In the genomic region with DNA sequence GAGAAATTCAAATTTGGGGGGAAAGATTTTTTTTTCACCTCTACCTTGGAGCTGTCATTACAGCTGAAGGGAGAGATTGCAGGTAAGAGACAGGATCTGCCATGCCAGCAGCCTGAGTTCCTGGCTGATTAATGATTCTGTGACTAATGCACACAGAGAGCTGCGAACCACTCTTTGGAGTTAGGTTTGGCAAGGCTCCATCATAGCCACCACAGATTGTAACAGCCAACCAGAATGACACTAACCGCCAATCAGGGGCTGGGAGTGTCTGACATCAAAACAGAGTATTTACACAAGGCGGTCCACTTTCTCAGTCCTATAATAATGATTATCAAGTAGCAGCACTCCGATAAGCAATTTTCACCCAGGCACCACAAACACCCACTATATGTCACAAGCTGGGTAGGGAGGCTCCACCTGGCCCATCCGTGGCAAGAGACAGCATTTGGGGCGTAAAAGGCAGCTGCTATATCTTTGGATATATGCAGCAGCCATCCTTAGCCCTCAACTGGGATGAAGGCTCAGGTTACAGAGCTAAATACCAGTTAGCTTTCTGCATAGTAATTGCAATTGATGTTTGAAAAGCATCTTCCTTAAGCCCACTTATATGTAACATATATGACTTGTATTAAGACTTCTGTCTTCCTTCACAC, we compare ENCODE assay signal across 11 mouse cellular contexts.
DNase-seq lines count a peak whose midpoint lies in the region; ATAC-seq and TF ChIP-seq lines count a peak whose summit lies in the region.
"Had no signal": no experiment of that assay in that cellular context is flagged by ENCODE, and none has a peak within 500 bp of the region (broad histone marks: within the 10 kb centered on the region; RNA-seq: fewer than 3 reads in every experiment).

No protein-coding gene starts in this region.

- no peaks in the 10 kb centered on the region for H3K9me3 ChIP-seq in liver, embryonic 12.5 days (replicated peaks)
- H3K9me3 ChIP-seq in CH12.LX (replicated peaks; ENCODE audit: low read length), result no peaks in the 10 kb centered on the region
- H3K9me3 ChIP-seq: embryonic facial prominence, embryonic 13.5 days had no signal

- dilution Hi-C loops in CH12.LX (cut with MboI; ENCODE audit: extremely low pct_ligation_motif_present, extremely low pct_unique_long_range_greater_than_20kb, low sequenced_read_pairs), result no loop called here

- no peak for TF ChIP-seq EP300 in CH12.LX (IDR thresholded peaks at IDR 0.05; ENCODE audit: low read length)

- H3K79me2 ChIP-seq in liver, adult 2 months (ENCODE audit: control insufficient read depth, insufficient read depth, low read length), result no peaks in the 10 kb centered on the region
- no peaks in the 10 kb centered on the region for H3K79me2 ChIP-seq in CH12.LX (replicated peaks; ENCODE audit: control insufficient read depth, extremely low read depth, insufficient read depth, poor library complexity, severe bottlenecking)

- POLR2A ChIA-PET in Patski (lab: Charles Lee), result interaction anchor here (0.6 to 0.9 kb wide), 2 partner anchors 8 to 98 kb away, joined by 3 read pairs; no protein-coding TSS in a partner anchor

- 28% methylated on average over 6 of the region's 6 CpGs for WGBS in liver, adult 2 months
- 65% methylated on average over 6 of the region's 6 CpGs for WGBS in liver, embryonic 12.5 days (ENCODE audit: insufficient replicate concordance)

- H3K27me3 ChIP-seq in liver, adult 2 months (ENCODE audit: control insufficient read depth, insufficient read depth, low read length), result no peaks in the 10 kb centered on the region
- no peaks in the 10 kb centered on the region for H3K27me3 ChIP-seq in liver, embryonic 12.5 days (replicated peaks)
- H3K27me3 ChIP-seq in CH12.LX (replicated peaks) (no peaks in the 10 kb centered on the region), Patski (no peaks in the 10 kb centered on the region)
- H3K27me3 ChIP-seq: embryonic facial prominence, embryonic 13.5 days had no signal

- in situ Hi-C loops in CH12.LX (cut with MboI; ENCODE audit: low pct_ligation_motif_present, low pct_unique_long_range_greater_than_20kb, low sequenced_read_pairs), result no loop called here
- in situ Hi-C loops in Patski (cut with MboI; ENCODE audit: low pct_unique_long_range_greater_than_20kb), result loop anchor here (5.0 kb wide), 1 partner anchor 76 kb away; no protein-coding TSS in a partner anchor

- CTCF ChIA-PET in Patski (lab: Charles Lee), result interaction anchor here (1.0 kb wide), 1 partner anchor 75 kb away, joined by 3 read pairs; no protein-coding TSS in a partner anchor

- no peak for TF ChIP-seq POLR2A in liver, adult 2 months (IDR thresholded peaks at IDR 0.05; ENCODE audit: extremely low read depth, insufficient read depth, low read length)
- TF ChIP-seq POLR2A in CH12.LX (IDR thresholded peaks at IDR 0.05; ENCODE audit: low read depth, low read length), result no peak

- H3K4me3 ChIP-seq in liver, adult 2 months (ENCODE audit: insufficient read depth, low read depth, low read length), result no peak overlapping the region
- no peak overlapping the region for H3K4me3 ChIP-seq in liver, embryonic 12.5 days
- H3K4me3 ChIP-seq in CH12.LX (replicated peaks in 1 of 3; ENCODE audit: low read depth in 2 of 3, low read length in 2 of 3, poor library complexity in 1 of 3), result no peak overlapping the region
- H3K4me3 ChIP-seq: embryonic facial prominence, embryonic 13.5 days had no signal

- H3K4me1 ChIP-seq in liver, adult 2 months (ENCODE audit: control insufficient read depth, insufficient read depth, low read length), result no peaks in the 10 kb centered on the region; the same call in 1 of the 2 replicates
- peaks cover 24% of the 10 kb centered on the region for H3K4me1 ChIP-seq in liver, embryonic 12.5 days
- peaks cover 24 to 60% of the 10 kb centered on the region in 2 experiments for H3K4me1 ChIP-seq in CH12.LX (ENCODE audit: control insufficient read depth in 1 of 2, insufficient read depth in 2 of 2)

- H3K27ac ChIP-seq in liver, adult 2 months (replicated peaks; ENCODE audit: insufficient read depth, low read depth, low read length), result no peak overlapping the region
- no peak overlapping the region for H3K27ac ChIP-seq in liver, embryonic 12.5 days
- peak overlapping the region; percentile 50 for H3K27ac ChIP-seq in CH12.LX (ENCODE audit: insufficient read depth, low read depth)
- H3K27ac ChIP-seq: embryonic facial prominence, embryonic 13.5 days had no signal

- no peak overlapping the region for H3K4me2 ChIP-seq in liver, embryonic 12.5 days
- peak overlapping the region; percentile 25; the same call in 1 of the 2 replicates for H3K4me2 ChIP-seq in CH12.LX (ENCODE audit: insufficient read depth, low read depth, poor library complexity, severe bottlenecking)
- H3K4me2 ChIP-seq: embryonic facial prominence, embryonic 13.5 days had no signal

- no peak for TF ChIP-seq RAD21 in CH12.LX (IDR thresholded peaks at IDR 0.05; ENCODE audit: low read depth, low read length)

- no peaks in the 10 kb centered on the region for H3K36me3 ChIP-seq in liver, adult 2 months (ENCODE audit: control insufficient read depth, insufficient read depth, low read length)
- no peaks in the 10 kb centered on the region for H3K36me3 ChIP-seq in liver, embryonic 12.5 days
- H3K36me3 ChIP-seq in CH12.LX (replicated peaks in 1 of 2; ENCODE audit: control insufficient read depth in 1 of 2, insufficient read depth in 1 of 2, low read length in 1 of 2), result no peaks in the 10 kb centered on the region
- H3K36me3 ChIP-seq: embryonic facial prominence, embryonic 13.5 days had no signal

- ATAC-seq in liver, embryonic 12.5 days, result no peak
- ATAC-seq in Patski, result no peak
- peak; percentile 85 for ATAC-seq in megakaryocyte-erythroid progenitor cell, adult 5-6 weeks (replicated peaks; ENCODE audit: low FRiP score, low TSS enrichment, poor library complexity, severe bottlenecking)
- no peak for ATAC-seq in cerebellum, adult (ENCODE audit: insufficient number of reproducible peaks, low FRiP score, low TSS enrichment)
- ATAC-seq: midbrain, embryonic 16.5 days had no signal

- no peak for TF ChIP-seq CTCF in liver, adult 2 months (IDR thresholded peaks at IDR 0.05; ENCODE audit: low read depth, low read length)
- TF ChIP-seq CTCF in CH12.LX (conservative IDR thresholded peaks at IDR 0.05 in 1 of 2, IDR thresholded peaks at IDR 0.05 in 1 of 2; ENCODE audit: low read depth in 2 of 2, low read length in 2 of 2), result no peak
- no peak for TF ChIP-seq CTCF in Patski (IDR thresholded peaks at IDR 0.05)

- DNase-seq in liver, adult 2 months (ENCODE audit: extremely low read depth, low read depth, low spot score), result peak; percentile 68
- DNase-seq in CH12.LX (ENCODE audit: extremely low read depth), result no peak
- peak; percentile 41 for DNase-seq in Patski (ENCODE audit: low read depth, low spot score)
- no peak for DNase-seq in cerebellum, adult 9-11 months
- DNase-seq: cerebellum, adult 2 months; kidney, adult 18-20 months had no signal

- H3K9ac ChIP-seq in liver, adult 2 months (ENCODE audit: low read depth, low read length), result no peak overlapping the region
- H3K9ac ChIP-seq in liver, embryonic 12.5 days, result no peak overlapping the region
- H3K9ac ChIP-seq in CH12.LX (ENCODE audit: insufficient read depth, low read depth), result peak overlapping the region; percentile 77
- H3K9ac ChIP-seq: embryonic facial prominence, embryonic 13.5 days had no signal

TF ChIP-seq in CH12.LX, 34 proteins besides CTCF, POLR2A, EP300 and RAD21:
- no peak for TF ChIP-seq E2F4 (IDR thresholded peaks at IDR 0.05; ENCODE audit: insufficient replicate concordance, low read depth, low read length)
- no peak for TF ChIP-seq HCFC1 (IDR thresholded peaks at IDR 0.05; ENCODE audit: low read depth, low read length)
- 0 out of 2 replicates have a peak, but pooled peaks have one; percentile 21 for TF ChIP-seq ETS1 (conservative IDR thresholded peaks at IDR 0.05; ENCODE audit: low read depth, low read length)
- TF ChIP-seq KAT2A (IDR thresholded peaks at IDR 0.05; ENCODE audit: insufficient replicate concordance, low read length), result 0 out of 2 replicates have a peak, but pooled peaks have one; percentile 31
- no peak for TF ChIP-seq BHLHE40 (IDR thresholded peaks at IDR 0.05; ENCODE audit: low read depth, low read length)
- 0 out of 2 replicates have a peak, but pooled peaks have one; percentile 33 for TF ChIP-seq MAZ (IDR thresholded peaks at IDR 0.05; ENCODE audit: low read depth, low read length)
- TF ChIP-seq MEF2A (IDR thresholded peaks at IDR 0.05; ENCODE audit: borderline replicate concordance, low read depth, low read length), result no peak
- no peak for TF ChIP-seq USF2 (conservative IDR thresholded peaks at IDR 0.05; ENCODE audit: low read depth, low read length)
- no peak for TF ChIP-seq JUN (IDR thresholded peaks at IDR 0.05; ENCODE audit: insufficient read depth, low read depth, low read length)
- TF ChIP-seq UBTF (IDR thresholded peaks at IDR 0.05; ENCODE audit: low read depth, low read length), result no peak
- TF ChIP-seq MAFK (IDR thresholded peaks at IDR 0.05; ENCODE audit: insufficient replicate concordance, low read length), result no peak
- TF ChIP-seq IRF4 (IDR thresholded peaks at IDR 0.05; ENCODE audit: low read depth, low read length), result no peak
- no peak for TF ChIP-seq SIN3A (IDR thresholded peaks at IDR 0.05; ENCODE audit: low read length)
- TF ChIP-seq TBP (conservative IDR thresholded peaks at IDR 0.05; ENCODE audit: low read depth, low read length), result no peak
- TF ChIP-seq GABPA (IDR thresholded peaks at IDR 0.05; ENCODE audit: insufficient replicate concordance, low read depth, low read length), result no peak
- no peak for TF ChIP-seq NRF1 (IDR thresholded peaks at IDR 0.05; ENCODE audit: low read depth, low read length)
- no peak for TF ChIP-seq ZKSCAN1 (IDR thresholded peaks at IDR 0.05; ENCODE audit: borderline replicate concordance, low read depth, low read length)
- TF ChIP-seq MXI1 (IDR thresholded peaks at IDR 0.05; ENCODE audit: low read depth, low read length), result 0 out of 2 replicates have a peak, but pooled peaks have one; percentile 27
- no peak for TF ChIP-seq POLR2AphosphoS2 (IDR thresholded peaks at IDR 0.05; ENCODE audit: low read depth, low read length)
- TF ChIP-seq ZNF384 (IDR thresholded peaks at IDR 0.05; ENCODE audit: low read depth, low read length), result no peak
- TF ChIP-seq TCF12 (IDR thresholded peaks at IDR 0.05; ENCODE audit: low read depth, low read length), result 0 out of 2 replicates have a peak, but pooled peaks have one; percentile 27

Comparison
In these comparisons a context has a peak if more than half of its experiments do, and no peak if none do; other contexts are left out.
1. DNase-seq: peak in liver, adult 2 months (single experiment) and Patski (single experiment); none in CH12.LX (single experiment) and cerebellum, adult 9-11 months (single experiment).